Mouse (Mus musculus): ENCODE data around the gene Sart1.

- TF ChIP-seq TAL1 (IDR thresholded peaks at IDR 0.05; ENCODE audit: low read length) (no peak), GATA1 (IDR thresholded peaks at IDR 0.05; ENCODE audit: low read length) (no peak)
Observed at GRCm38 (mm10) chr19:5337975-5338374, 50.5 kb downstream of the Sart1 start.
